Mouse (Mus musculus) MEL (cell line): ENCODE results near the gene Rgs12. TPM values are rescaled to one million over a fixed set of nuclear protein-coding genes. Genes with fewer than 3 reads are reported as not detected.

Source experiments
- DNase-seq: peaks from one replicate; pipeline ENCODE4 v3.0.0; 2011; ENCODE audit warnings: low read depth, low spot score
- H3K27ac ChIP-seq: 2 replicates; pipeline ENCODE4 v1.5.1; 2012; ENCODE audit warnings: low read depth, mild to moderate bottlenecking, control low read depth, low read length, moderate library complexity; ENCODE audit not compliant: control insufficient read depth
- H3K27me3 ChIP-seq, 2 experiments: fragments of 150-350 bp in 1 of 2; sonication (generic) in 1 of 2; 2 replicates each; pipeline ENCODE4 v1.6.1; 2012; ENCODE audit warnings: low read length in 2 of 2, mild to moderate bottlenecking in 2 of 2, improper control_type of control experiment in 1 of 2, moderate library complexity in 1 of 2; ENCODE audit not compliant: insufficient read depth in 2 of 2, control insufficient read depth in 1 of 2
- H3K36me3 ChIP-seq, 2 experiments: 2 replicates each; pipeline ENCODE4 v1.6.1; 2012 to 2014; ENCODE audit warnings: low read length in 2 of 2, improper control_type of control experiment in 1 of 2, inconsistent platforms in 1 of 2, mild to moderate bottlenecking in 1 of 2; ENCODE audit not compliant: insufficient read depth in 2 of 2, control insufficient read depth in 1 of 2
- H3K4me1 ChIP-seq, 2 experiments: fragments of 150-350 bp in 1 of 2; sonication (generic) in 1 of 2; 2 replicates each; pipeline ENCODE4 v1.6.1; 2012; ENCODE audit warnings: low read length in 2 of 2, improper control_type of control experiment in 1 of 2, mild to moderate bottlenecking in 1 of 2; ENCODE audit not compliant: insufficient read depth in 2 of 2, control insufficient read depth in 1 of 2
- H3K4me3 ChIP-seq, 2 experiments: fragments of 150-350 bp in 1 of 2; sonication (generic) in 1 of 2; 2 replicates each; pipeline ENCODE4 v1.5.1; 2012; ENCODE audit warnings: low read depth in 2 of 2, low read length in 2 of 2, mild to moderate bottlenecking in 2 of 2, moderate library complexity in 2 of 2, control low read depth in 1 of 2, improper control_type of control experiment in 1 of 2; ENCODE audit not compliant: control insufficient read depth in 1 of 2, insufficient read depth in 1 of 2
- H3K79me2 ChIP-seq: 2 replicates; pipeline ENCODE4 v1.6.1; 2012; ENCODE audit warnings: mild to moderate bottlenecking, low read length, moderate library complexity; ENCODE audit not compliant: control insufficient read depth, poor library complexity, insufficient read depth
- H3K9ac ChIP-seq: 2 replicates; pipeline ENCODE4 v1.6.1; 2012; ENCODE audit warnings: low read depth, mild to moderate bottlenecking, control low read depth, low read length, moderate library complexity; ENCODE audit not compliant: control insufficient read depth, poor library complexity, severe bottlenecking
- H3K9me3 ChIP-seq: fragments of 150-350 bp; sonication (generic); replicated peaks from 2 replicates; pipeline ENCODE4 v1.6.1; 2012; ENCODE audit warnings: mild to moderate bottlenecking, low read length, improper control_type of control experiment, moderate library complexity; ENCODE audit not compliant: insufficient read depth
- BHLHE40 ChIP-seq: IDR thresholded peaks from 2 replicates; pipeline ENCODE4 v1.6.1; 2012; ENCODE audit warnings: low read depth, mild to moderate bottlenecking, inconsistent platforms, low read length, improper control_type of control experiment, borderline replicate concordance
- CHD1 ChIP-seq: IDR thresholded peaks from 2 replicates; pipeline ENCODE4 v1.6.1; 2012; ENCODE audit warnings: low read depth, mild to moderate bottlenecking, inconsistent platforms, low read length, improper control_type of control experiment
- CHD2 ChIP-seq: IDR thresholded peaks from 2 replicates; pipeline ENCODE4 v1.6.1; 2011; ENCODE audit warnings: low read length, improper control_type of control experiment
- CTCF ChIP-seq, 3 experiments: IDR thresholded peaks in 2 of 3; conservative IDR thresholded peaks in 1 of 3; 2 replicates each; pipeline ENCODE4 v1.5.1; 2011 to 2012; ENCODE audit warnings: low read length in 3 of 3, low read depth in 2 of 3, mild to moderate bottlenecking in 2 of 3, improper control_type of control experiment in 1 of 3, inconsistent platforms in 1 of 3, mixed read lengths in 1 of 3, moderate library complexity in 1 of 3; ENCODE audit not compliant: control insufficient read depth in 1 of 3, insufficient read depth in 1 of 3, poor library complexity in 1 of 3, severe bottlenecking in 1 of 3
- ELF1 ChIP-seq: IDR thresholded peaks from 2 replicates; pipeline ENCODE4 v1.6.1; 2014; ENCODE audit warnings: low read depth, mild to moderate bottlenecking, inconsistent platforms, low read length, improper control_type of control experiment, moderate library complexity
- ETS1 ChIP-seq: IDR thresholded peaks from 2 replicates; pipeline ENCODE4 v1.6.1; 2012; ENCODE audit warnings: low read depth, mild to moderate bottlenecking, inconsistent platforms, low read length, improper control_type of control experiment, moderate library complexity
- GABPA ChIP-seq: IDR thresholded peaks from 2 replicates; pipeline ENCODE4 v1.6.1; 2012; ENCODE audit warnings: low read depth, mild to moderate bottlenecking, inconsistent platforms, low read length, improper control_type of control experiment, moderate library complexity
- MAFK ChIP-seq: IDR thresholded peaks from 2 replicates; pipeline ENCODE4 v1.6.1; 2011; ENCODE audit warnings: low read depth, mild to moderate bottlenecking, low read length, improper control_type of control experiment, borderline replicate concordance
- MAZ ChIP-seq: IDR thresholded peaks from 2 replicates; pipeline ENCODE4 v1.6.1; 2012; ENCODE audit warnings: low read depth, mild to moderate bottlenecking, inconsistent platforms, low read length, improper control_type of control experiment
- MEF2A ChIP-seq: IDR thresholded peaks from 2 replicates; pipeline ENCODE4 v1.6.1; 2014; ENCODE audit warnings: low read depth, mild to moderate bottlenecking, inconsistent platforms, low read length, improper control_type of control experiment; ENCODE audit not compliant: poor library complexity, insufficient replicate concordance, severe bottlenecking; ENCODE audit errors: extremely low read depth
- MXI1 ChIP-seq: IDR thresholded peaks from 2 replicates; pipeline ENCODE4 v1.6.1; 2011; ENCODE audit warnings: mild to moderate bottlenecking, low read depth, low read length, improper control_type of control experiment
- MYB ChIP-seq: IDR thresholded peaks from 2 replicates; pipeline ENCODE4 v1.6.1; 2011; ENCODE audit warnings: mild to moderate bottlenecking, low read depth, low read length, improper control_type of control experiment
- NRF1 ChIP-seq: IDR thresholded peaks from 2 replicates; pipeline ENCODE4 v1.6.1; 2014; ENCODE audit warnings: low read depth, mild to moderate bottlenecking, inconsistent platforms, low read length, improper control_type of control experiment, moderate library complexity; ENCODE audit not compliant: poor library complexity, insufficient read depth, severe bottlenecking
- POLR2AphosphoS2 ChIP-seq: IDR thresholded peaks from 2 replicates; pipeline ENCODE4 v1.6.1; 2011; ENCODE audit warnings: low read length, improper control_type of control experiment
- RAD21 ChIP-seq: IDR thresholded peaks from 2 replicates; pipeline ENCODE4 v1.6.1; 2011; ENCODE audit warnings: mild to moderate bottlenecking, low read depth, low read length, improper control_type of control experiment
- RCOR1 ChIP-seq: IDR thresholded peaks from 2 replicates; pipeline ENCODE4 v1.6.1; 2012; ENCODE audit warnings: low read depth, mild to moderate bottlenecking, inconsistent platforms, low read length, improper control_type of control experiment
- SMC3 ChIP-seq: IDR thresholded peaks from 2 replicates; pipeline ENCODE4 v1.6.1; 2011; ENCODE audit warnings: low read depth, low read length, improper control_type of control experiment
- TAL1 ChIP-seq: IDR thresholded peaks from 2 replicates; pipeline ENCODE4 v1.6.1; 2012; ENCODE audit warnings: mild to moderate bottlenecking, inconsistent platforms, low read length, moderate library complexity, mixed read lengths
- TBP ChIP-seq: IDR thresholded peaks from 2 replicates; pipeline ENCODE4 v1.8.0; 2011; ENCODE audit warnings: low read depth, low read length, improper control_type of control experiment
- USF2 ChIP-seq, 2 experiments: IDR thresholded peaks; 2 replicates each; pipeline ENCODE4 v1.6.1; 2011 to 2012; ENCODE audit warnings: improper control_type of control experiment in 2 of 2, low read length in 2 of 2, borderline replicate concordance in 1 of 2, inconsistent platforms in 1 of 2, low read depth in 1 of 2, mild to moderate bottlenecking in 1 of 2; ENCODE audit not compliant: insufficient read depth in 1 of 2
- ZNF384 ChIP-seq: IDR thresholded peaks from 2 replicates; pipeline ENCODE4 v1.6.1; 2012; ENCODE audit warnings: low read depth, mild to moderate bottlenecking, inconsistent platforms, low read length, improper control_type of control experiment
- polyA plus RNA-seq, 2 experiments: library from polyadenylated mRNA; stranded (reverse) in 1 of 2; unstranded in 1 of 2; fragments of >175 nt in 1 of 2; fragments of >200 nt in 1 of 2; gene quantifications; 2 replicates each; pipeline versions ENCODE4 v1.2.1 to v1.2.4; 2012; ENCODE audit warnings: low replicate concordance in 2 of 2, low read depth in 1 of 2; ENCODE audit not compliant: insufficient read length in 2 of 2, insufficient read depth in 1 of 2, missing spikeins in 1 of 2
- total RNA-seq: library from RNA; depleted of rRNA; stranded (reverse); fragments of 300-350 nt; gene quantifications from 2 replicates; pipeline ENCODE4 v1.2.3, GENCODE M21; 2012

Rgs12 gene
- total and polyA plus RNA-seq, 3 experiments: 11.9 to 15.4 TPM; not detected in 1

DNA sequence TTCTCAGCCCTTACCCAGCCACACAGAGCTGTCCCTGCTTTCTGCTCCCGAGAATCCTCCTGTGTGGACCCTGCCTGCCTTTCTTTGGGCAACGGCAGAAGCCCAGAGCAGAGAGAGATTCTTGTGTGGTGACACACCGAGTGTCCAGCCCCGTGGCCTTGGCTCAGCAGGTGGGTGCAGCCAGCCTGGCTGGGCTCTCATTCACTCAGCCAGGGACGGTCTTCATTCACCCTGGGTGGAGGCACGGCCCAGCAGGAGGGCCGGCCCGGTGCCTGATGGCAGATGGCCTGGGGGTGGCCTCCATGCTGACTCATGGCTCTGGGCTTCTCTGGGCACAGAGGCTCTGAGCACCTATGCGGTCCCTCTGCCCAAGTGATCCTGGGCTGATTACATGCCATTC, 124.7 kb downstream of the Rgs12 start:
- TF ChIP-seq CTCF (IDR thresholded peaks at IDR 0.05 in 2 of 3, conservative IDR thresholded peaks at IDR 0.05 in 1 of 3; ENCODE audit: control insufficient read depth in 1 of 3, insufficient read depth in 1 of 3, low read depth in 2 of 3, low read length in 3 of 3, poor library complexity in 1 of 3, severe bottlenecking in 1 of 3): no peak
- no peak for DNase-seq
- no peaks in the 10 kb centered on the region for H3K4me1 ChIP-seq
- no peaks in the 10 kb centered on the region for H3K79me2 ChIP-seq
- H3K9ac ChIP-seq: no peak overlapping the region
- no peaks in the 10 kb centered on the region for H3K9me3 ChIP-seq
- no peak overlapping the region for H3K27ac ChIP-seq
- no peaks in the 10 kb centered on the region for H3K36me3 ChIP-seq
- peaks cover 0 to 1% of the 10 kb centered on the region in 2 experiments; a peak in 2 of 4 replicates for H3K27me3 ChIP-seq
- no peak overlapping the region for H3K4me3 ChIP-seq

DNA sequence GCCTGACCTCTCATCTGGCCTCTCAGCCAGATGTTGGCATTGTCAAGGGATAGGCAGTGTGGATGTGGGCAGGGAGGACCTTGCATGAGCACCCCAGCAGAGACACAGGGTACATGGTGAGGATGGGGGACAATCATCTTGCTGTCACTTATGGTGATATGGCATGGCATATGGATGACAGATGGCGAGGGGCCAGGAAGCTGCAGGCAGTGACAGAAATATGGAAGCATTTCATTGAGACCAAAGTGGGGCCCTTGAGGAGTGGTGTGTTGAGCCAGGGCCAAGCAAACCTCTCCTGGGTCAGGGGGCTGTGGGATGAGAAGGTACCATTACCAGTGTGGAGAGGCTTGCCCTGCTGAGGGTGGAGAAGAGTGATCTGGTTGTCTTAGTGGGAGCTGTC, 127.1 kb downstream of the Rgs12 start:
- Histone ChIP-seq H3K27ac (no peak overlapping the region), H3K27me3 (no peaks in the 10 kb centered on the region; a peak in 1 of 4 replicates), H3K9ac (no peak overlapping the region), H3K4me1 (no peaks in the 10 kb centered on the region), H3K36me3 (no peaks in the 10 kb centered on the region), H3K9me3 (no peaks in the 10 kb centered on the region), H3K4me3 (no peak overlapping the region), H3K79me2 (no peaks in the 10 kb centered on the region)
- DNase-seq: no peak
- TF ChIP-seq POLR2AphosphoS2: no peak
- TF ChIP-seq BHLHE40: no peak
- no peak for TF ChIP-seq GABPA

DNA sequence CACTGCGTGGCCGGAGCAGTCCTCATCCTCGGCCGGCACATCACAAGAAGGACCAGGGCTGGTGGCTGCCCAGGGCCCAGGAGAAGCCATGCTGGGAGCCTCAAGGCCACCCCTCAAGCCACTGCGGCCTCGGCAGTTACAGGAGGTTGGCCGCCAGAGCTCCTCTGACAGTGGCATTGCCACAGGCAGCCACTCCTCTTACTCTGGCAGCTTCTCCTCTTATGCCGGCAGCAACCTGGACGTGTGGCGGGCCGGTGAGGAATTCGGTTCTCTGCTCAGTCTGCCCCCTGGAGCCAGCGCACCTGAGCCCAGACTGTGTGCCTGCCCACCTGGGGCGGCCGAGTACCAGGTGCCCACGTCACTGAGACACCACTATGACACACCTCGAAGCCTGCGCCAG, 129.9 kb downstream of the Rgs12 start:
- no peak for DNase-seq
- Histone ChIP-seq H3K36me3 (no peaks in the 10 kb centered on the region), H3K9ac (no peak overlapping the region), H3K27ac (no peak overlapping the region), H3K79me2 (no peaks in the 10 kb centered on the region), H3K4me1 (no peaks in the 10 kb centered on the region), H3K9me3 (no peaks in the 10 kb centered on the region), H3K4me3 (no peak overlapping the region), H3K27me3 (peaks cover 0 to 4% of the 10 kb centered on the region in 2 experiments; a peak in 2 of 4 replicates)
- TF ChIP-seq TAL1 (no peak), CHD2 (no peak), TBP (no peak), ETS1 (no peak), RAD21 (no peak), RCOR1 (no peak), MAZ (no peak), NRF1 (no peak), CHD1 (no peak), MAFK (no peak), USF2 (IDR thresholded peaks at IDR 0.05; ENCODE audit: borderline replicate concordance in 1 of 2, insufficient read depth in 1 of 2, low read depth in 1 of 2, low read length in 2 of 2) (no peak), ELF1 (no peak), GABPA (no peak), MEF2A (no peak), SMC3 (no peak), MXI1 (no peak), ZNF384 (no peak), MYB (no peak)
